Mouse (Mus musculus): ENCODE data around the gene Olfr155.

Gene Olfr155

DNA sequence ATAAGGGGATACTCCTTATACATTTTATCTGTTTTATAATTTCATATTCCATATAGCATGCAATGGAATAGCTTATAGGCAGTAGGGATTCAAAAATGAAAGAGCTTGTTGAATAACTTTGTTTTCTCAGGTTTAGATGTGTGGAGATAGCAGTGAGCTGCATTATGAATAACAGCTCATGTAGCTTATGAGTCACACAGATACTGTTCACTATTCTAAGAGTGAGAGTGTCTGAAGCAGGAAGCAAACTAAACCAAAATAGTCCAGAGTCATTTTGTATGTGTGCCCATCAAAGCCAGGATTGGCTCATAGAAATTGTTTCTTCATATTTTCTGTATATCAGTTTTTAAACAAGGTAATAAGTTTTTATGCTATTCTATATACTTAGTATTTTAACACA is 45.8 kb downstream of the Olfr155 start:
- DNase-seq (ENCODE audit: low spot score) = no peak

DNA sequence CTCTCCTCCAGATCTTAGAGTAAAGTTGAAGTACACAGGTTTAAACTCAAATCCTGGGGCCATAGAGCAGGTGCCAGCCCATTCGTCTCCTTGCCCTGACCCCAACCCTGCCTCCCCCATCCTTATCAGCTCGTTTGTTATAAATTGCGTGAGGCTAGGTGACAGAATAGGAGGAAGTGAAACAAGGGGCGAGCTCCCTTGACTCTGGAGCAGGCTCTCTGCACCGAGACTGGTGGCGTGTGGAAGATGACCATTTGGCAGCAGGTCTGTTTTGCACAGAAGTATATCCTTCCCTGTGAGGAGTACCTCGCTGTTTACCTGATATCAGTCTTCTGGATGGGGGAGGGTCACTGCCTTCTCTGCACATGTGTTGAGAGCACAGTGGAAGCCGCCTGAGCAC is 47.8 kb downstream of the Olfr155 start:
- DNase-seq (ENCODE audit: low spot score) = no peak

- DNase-seq (ENCODE audit: low spot score) = no peak
Measured at GRCm38 (mm10) chr4:43903690-43904089, 52.3 kb downstream of the Olfr155 start.

GRCm38 (mm10) chr4:43906443-43906842 is 55.1 kb downstream of the Olfr155 start:
- peak; percentile 80 for DNase-seq (ENCODE audit: low spot score)
